Mouse (Mus musculus) forebrain, postnatal 0 days (tissue): ENCODE measurements at regions not wholly inside any gene's neighbourhood (a gene's known extent, or its start where the extent isn't known, plus 50 kb on each side); places are given as distances from the start of the nearest gene placed in this dataset.

Experiments used
- ATAC-seq: fragments of 200-750 bp; cut with Nextera tagmentation; 2 replicates; pipeline ENCODE4 v1.8.0; 2017; ENCODE audit warnings: mild to moderate bottlenecking, moderate library complexity
- DNase-seq: peaks from one replicate; pipeline ENCODE4 v3.0.0-alpha.2; 2015
- H3K27ac ChIP-seq: fragments of 300-500 bp; sonication (generic); 2 replicates; pipeline ENCODE4 v1.5.1; 2014; ENCODE audit warnings: low read depth, mild to moderate bottlenecking, antibody characterized with exemption, low read length, moderate library complexity, mixed read lengths
- H3K27me3 ChIP-seq: fragments of 300-500 bp; sonication (generic); 2 replicates; pipeline ENCODE4 v1.6.1; 2014; ENCODE audit warnings: mild to moderate bottlenecking, low read length, mixed read lengths; ENCODE audit not compliant: insufficient read depth
- H3K36me3 ChIP-seq: fragments of 300-500 bp; sonication (generic); 2 replicates; pipeline ENCODE4 v1.6.1; 2014; ENCODE audit warnings: mild to moderate bottlenecking, moderate library complexity; ENCODE audit not compliant: insufficient read depth
- H3K4me1 ChIP-seq: fragments of 300-500 bp; sonication (generic); 2 replicates; pipeline ENCODE4 v1.6.1; 2014; ENCODE audit warnings: antibody characterized with exemption; ENCODE audit not compliant: insufficient read depth
- H3K4me2 ChIP-seq: fragments of 300-500 bp; sonication (generic); 2 replicates; pipeline ENCODE4 v1.6.1; 2014; ENCODE audit warnings: low read depth, mild to moderate bottlenecking, moderate library complexity
- H3K4me3 ChIP-seq: fragments of 300-500 bp; sonication (generic); 2 replicates; pipeline ENCODE4 v1.5.1; 2014; ENCODE audit warnings: low read depth, low read length, mixed read lengths
- H3K9ac ChIP-seq: fragments of 300-500 bp; sonication (generic); 2 replicates; pipeline ENCODE4 v1.6.1; 2014; ENCODE audit warnings: mild to moderate bottlenecking
- H3K9me3 ChIP-seq: fragments of 300-500 bp; sonication (generic); 2 replicates; pipeline ENCODE4 v1.6.1; 2016; ENCODE audit warnings: low read length
- CTCF ChIP-seq: sonication (generic); IDR thresholded peaks from 2 replicates; pipeline ENCODE4 v1.5.1; 2016; ENCODE audit warnings: antibody characterized with exemption, control low read depth, low read depth
- WGBS: fragments of 180-500 bp; shearing (Covaris S2); extraction: QIAGEN DNeasy Blood & Tissue Kit; methylation state at CpG from one replicate; pipeline ENCODE4 v1.1.7; 2014; 5-methylcytosine and 5-hydroxymethylcytosine counted together

DNA sequence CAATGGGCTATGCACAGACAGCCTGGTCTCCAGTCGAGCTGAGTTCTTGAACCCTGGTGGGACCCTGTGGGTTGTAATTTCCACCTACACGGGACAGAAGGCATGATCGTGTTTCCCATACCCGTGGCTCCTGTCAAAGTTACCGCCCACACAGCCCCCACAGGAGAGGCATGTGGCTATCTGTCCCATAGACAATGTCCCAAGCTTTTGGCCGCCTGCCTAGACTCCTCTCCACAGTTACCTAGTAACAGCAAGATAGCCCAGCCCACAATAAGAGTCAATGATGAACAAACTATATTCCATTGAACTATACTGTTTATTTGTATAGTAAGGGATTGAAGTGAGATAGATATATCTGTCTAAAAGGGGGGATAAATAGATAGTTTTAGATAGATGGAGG is 356.7 kb upstream of the Olfm3 start:
- H3K27ac ChIP-seq, result no peak overlapping the region
- H3K9me3 ChIP-seq, result no peaks in the 10 kb centered on the region
- no peak for DNase-seq
- 75% methylated on average over 6 of the region's 6 CpGs for WGBS
- H3K4me2 ChIP-seq, result no peak overlapping the region
- TF ChIP-seq CTCF, result no peak
- H3K4me3 ChIP-seq, result no peak overlapping the region
- no peaks in the 10 kb centered on the region for H3K4me1 ChIP-seq
- H3K9ac ChIP-seq, result no peak overlapping the region
- H3K27me3 ChIP-seq, result no peaks in the 10 kb centered on the region
- H3K36me3 ChIP-seq, result no peaks in the 10 kb centered on the region
- no peak for ATAC-seq

- no peak for TF ChIP-seq CTCF
- Histone ChIP-seq H3K4me3 (no peak overlapping the region), H3K27me3 (no peaks in the 10 kb centered on the region), H3K9ac (no peak overlapping the region), H3K27ac (no peak overlapping the region), H3K4me1 (no peaks in the 10 kb centered on the region), H3K9me3 (no peaks in the 10 kb centered on the region), H3K4me2 (no peak overlapping the region), H3K36me3 (no peaks in the 10 kb centered on the region)
- ATAC-seq (no peak), DNase-seq (no peak)
- 62% methylated on average over 2 of the region's 2 CpGs for WGBS
These were observed 332.9 kb upstream of the Olfm3 start for GRCm38 (mm10) chr3:114570978-114571377.
